Mouse (Mus musculus) spleen, adult 2 months (tissue): ENCODE results near the gene Gga1.

Experiments
- CTCF ChIP-seq: fragments of 200-500 bp; IDR thresholded peaks from 2 replicates; pipeline ENCODE4 v1.5.1; 2011; ENCODE audit warnings: mild to moderate bottlenecking, inconsistent platforms; ENCODE audit not compliant: insufficient read depth, insufficient read length, insufficient replicate concordance; ENCODE audit errors: extremely low read depth
- POLR2A ChIP-seq: fragments of 200-500 bp; IDR thresholded peaks from 2 replicates; pipeline ENCODE4 v1.6.1; 2011; ENCODE audit warnings: low read depth, low read length, inconsistent platforms

- no peak for TF ChIP-seq POLR2A
- TF ChIP-seq CTCF, result no peak
These were observed 31.7 kb upstream of the Gga1 start for GRCm38 (mm10) chr15:78845321-78845720.
